Mouse (Mus musculus) erythroblast, embryonic 14.5 days (primary cell): ENCODE measurements at regions not wholly inside any gene's neighbourhood (a gene's known extent, or its start where the extent isn't known, plus 50 kb on each side); places are given as distances from the start of the nearest gene placed in this dataset.

Experiments
- GATA1 ChIP-seq: IDR thresholded peaks from 2 replicates; pipeline ENCODE4 v1.6.1; 2012; ENCODE audit warnings: low read length, inconsistent platforms, mixed read lengths
- TAL1 ChIP-seq: IDR thresholded peaks from 3 replicates; pipeline ENCODE4 v1.6.1; 2012; ENCODE audit warnings: low read length, inconsistent platforms, mixed read lengths

- TF ChIP-seq GATA1 (no peak), TAL1 (no peak)
Measured at GRCm38 (mm10) chr10:117498497-117498896, 118.7 kb upstream of the Cpsf6 start.
